Mouse (Mus musculus) liver, adult 2 months (tissue): Measurements from ENCODE around the gene Gper1. TPM values are rescaled to one million over a fixed set of nuclear protein-coding genes. Genes with fewer than 3 reads are reported as not detected.

Source experiments
- DNase-seq: peaks from one replicate; pipeline ENCODE4 v3.0.0-alpha.2; 2011; ENCODE audit warnings: low read depth, low spot score; ENCODE audit errors: extremely low read depth
- H3K27ac ChIP-seq: fragments of 200-500 bp; replicated peaks from 2 replicates; pipeline ENCODE4 v1.5.1; 2012; ENCODE audit warnings: low read depth, mild to moderate bottlenecking, control low read depth, inconsistent platforms, low read length; ENCODE audit not compliant: insufficient read depth
- H3K27me3 ChIP-seq: fragments of 200-500 bp; 2 replicates; pipeline ENCODE4 v1.6.1; 2012; ENCODE audit warnings: mild to moderate bottlenecking, moderate library complexity, low read length, inconsistent platforms; ENCODE audit not compliant: control insufficient read depth, insufficient read depth
- H3K36me3 ChIP-seq: fragments of 200-500 bp; 2 replicates; pipeline ENCODE4 v1.6.1; 2012; ENCODE audit warnings: low read length, inconsistent platforms; ENCODE audit not compliant: control insufficient read depth, insufficient read depth
- H3K4me1 ChIP-seq: fragments of 200-500 bp; 2 replicates; pipeline ENCODE4 v1.6.1; 2011; ENCODE audit warnings: low read length; ENCODE audit not compliant: control insufficient read depth, insufficient read depth
- H3K4me3 ChIP-seq: fragments of 200-500 bp; 2 replicates; pipeline ENCODE4 v1.5.1; 2011; ENCODE audit warnings: low read depth, mild to moderate bottlenecking, control low read depth, low read length, moderate library complexity; ENCODE audit not compliant: insufficient read depth
- H3K79me2 ChIP-seq: fragments of 200-500 bp; 2 replicates; pipeline ENCODE4 v1.6.1; 2012; ENCODE audit warnings: inconsistent platforms, mild to moderate bottlenecking, low read length, moderate library complexity; ENCODE audit not compliant: control insufficient read depth, insufficient read depth
- H3K9ac ChIP-seq: fragments of 200-500 bp; 2 replicates; pipeline ENCODE4 v1.6.1; 2012; ENCODE audit warnings: low read depth, mild to moderate bottlenecking, control low read depth, inconsistent platforms, low read length
- CTCF ChIP-seq: fragments of 200-500 bp; IDR thresholded peaks from 2 replicates; pipeline ENCODE4 v1.5.1; 2011; ENCODE audit warnings: low read depth, low read length, control low read depth
- POLR2A ChIP-seq: fragments of 200-500 bp; IDR thresholded peaks from 2 replicates; pipeline ENCODE4 v1.6.1; 2011; ENCODE audit warnings: low read length, control low read depth; ENCODE audit not compliant: insufficient read depth; ENCODE audit errors: extremely low read depth
- WGBS: fragments of 180-500 bp; shearing (Covaris S2); methylation state at CpG from one replicate; pipeline ENCODE4 v1.1.7; 2018; 5-methylcytosine and 5-hydroxymethylcytosine counted together
- polyA plus RNA-seq: library from polyadenylated mRNA; depleted of rRNA; stranded (reverse); fragments of >200 nt; gene quantifications from 2 replicates; pipeline ENCODE4 v1.2.3, GENCODE M21; 2012
- total RNA-seq: library from RNA; depleted of rRNA; stranded (reverse); fragments of >200 nt; gene quantifications from 2 replicates; pipeline ENCODE4 v1.2.3, GENCODE M21; 2014

Gper1 gene
- total and polyA plus RNA-seq, 2 experiments: 0.02 TPM; not detected in 1

DNA sequence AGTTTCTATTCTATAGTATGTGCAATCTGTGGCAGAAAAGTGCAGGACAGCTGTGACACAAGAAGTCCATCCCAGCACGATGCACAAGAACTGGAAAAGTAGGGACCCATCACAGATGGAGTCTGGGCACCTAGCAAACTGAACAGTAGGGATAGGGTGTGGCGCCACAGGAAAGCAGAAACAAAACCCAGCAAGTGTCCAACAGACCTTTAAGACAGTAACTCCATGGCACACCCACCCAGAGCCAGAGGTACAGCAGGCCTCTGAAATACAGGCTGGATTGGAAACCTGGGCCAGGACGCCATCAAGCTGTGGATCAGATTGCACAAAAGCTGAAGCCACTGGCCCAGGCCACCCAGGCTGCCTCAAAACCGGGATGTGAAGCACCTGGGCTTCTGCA lies 20.0 kb downstream of the Gper1 start:
- Histone ChIP-seq H3K4me1 (no peaks in the 10 kb centered on the region), H3K4me3 (no peak overlapping the region), H3K27me3 (no peaks in the 10 kb centered on the region), H3K27ac (no peak overlapping the region), H3K36me3 (no peaks in the 10 kb centered on the region), H3K9ac (no peak overlapping the region), H3K79me2 (no peaks in the 10 kb centered on the region)
- DNase-seq: no peak
- TF ChIP-seq CTCF (no peak), POLR2A (no peak)
- 81% methylated on average over 4 of the region's 4 CpGs for WGBS

DNA sequence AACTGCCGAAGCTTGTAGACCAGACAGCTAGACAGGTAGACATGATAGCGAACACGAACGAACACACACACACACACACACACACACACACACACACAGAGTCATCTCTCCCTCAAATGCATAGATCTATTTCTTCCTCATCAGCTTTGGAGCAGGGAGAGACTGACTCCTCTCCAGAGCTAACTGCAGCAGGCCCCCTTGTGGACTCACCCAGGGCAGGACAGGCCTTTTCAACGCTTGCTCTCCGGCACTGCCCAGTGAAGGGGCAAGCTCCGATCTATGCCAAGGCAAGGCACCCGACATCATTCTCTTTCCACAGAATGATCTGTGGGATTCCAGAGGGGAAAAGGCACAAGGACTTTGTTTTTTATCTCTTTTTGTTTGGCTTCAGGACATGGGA lies 22.3 kb downstream of the Gper1 start:
- Histone ChIP-seq H3K36me3 (no peaks in the 10 kb centered on the region), H3K9ac (no peak overlapping the region), H3K27me3 (no peaks in the 10 kb centered on the region), H3K79me2 (no peaks in the 10 kb centered on the region), H3K4me3 (no peak overlapping the region), H3K4me1 (no peaks in the 10 kb centered on the region), H3K27ac (no peak overlapping the region)
- no peak for TF ChIP-seq CTCF
- no peak for TF ChIP-seq POLR2A
- DNase-seq: no peak
- WGBS: 92% methylated on average over 8 of the region's 8 CpGs

DNA sequence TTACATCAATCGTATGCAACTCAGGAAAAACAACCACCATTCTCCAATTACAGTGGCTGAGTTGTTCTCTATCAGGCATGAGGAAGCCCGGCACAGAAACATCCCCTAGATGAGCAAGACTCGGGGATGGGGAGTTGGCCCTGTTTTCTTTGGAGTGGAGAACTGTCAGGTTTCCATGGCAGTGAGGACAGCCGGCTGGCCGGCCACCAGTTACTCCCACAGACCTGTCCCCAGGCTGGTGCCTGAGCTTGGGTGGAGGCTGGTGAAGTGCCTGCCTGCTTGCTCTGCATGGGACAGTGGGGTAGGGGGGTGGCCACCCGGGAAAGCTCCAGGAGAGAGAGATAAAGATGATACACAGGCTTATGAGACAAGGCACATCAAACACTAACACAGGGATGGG lies 25.1 kb downstream of the Gper1 start:
- no peaks in the 10 kb centered on the region for H3K27me3 ChIP-seq

DNA sequence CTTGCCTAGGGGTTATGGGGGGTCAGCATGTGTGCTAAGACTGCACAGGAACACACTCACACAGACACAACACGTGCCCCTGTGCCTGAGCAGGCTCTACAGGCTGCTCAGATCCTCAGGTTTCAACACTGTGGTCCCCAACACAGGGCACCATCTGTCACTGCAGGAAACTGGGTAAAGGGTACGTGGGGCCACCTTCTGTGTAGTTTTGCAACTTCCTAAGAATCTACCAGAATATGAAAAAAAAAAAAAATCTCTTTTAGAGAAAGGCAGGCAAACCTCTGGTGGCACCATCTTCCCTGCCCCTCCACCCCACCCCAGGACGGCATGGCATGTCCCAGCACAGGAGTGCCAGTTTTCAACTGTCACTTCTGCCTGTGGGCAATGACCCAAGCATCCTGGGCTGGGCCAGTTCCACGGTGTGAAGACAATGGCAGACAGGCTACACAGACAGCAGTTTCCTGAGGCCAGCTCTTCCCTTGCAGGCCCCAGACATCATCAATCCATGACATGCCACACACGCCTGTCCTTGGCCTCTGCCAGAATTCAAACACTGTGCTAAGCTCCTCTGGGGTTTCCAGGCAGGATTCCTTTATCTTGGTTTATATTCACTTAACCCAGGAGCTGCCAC lies 26.3 kb downstream of the Gper1 start:
- Histone ChIP-seq H3K36me3 (no peaks in the 10 kb centered on the region), H3K9ac (no peak overlapping the region), H3K27me3 (no peaks in the 10 kb centered on the region), H3K79me2 (no peaks in the 10 kb centered on the region), H3K4me1 (no peaks in the 10 kb centered on the region), H3K27ac (no peak overlapping the region), H3K4me3 (no peak overlapping the region)
- 73% methylated on average over 5 of the region's 5 CpGs for WGBS
- no peak for TF ChIP-seq POLR2A
- TF ChIP-seq CTCF: no peak
- no peak for DNase-seq

More for the DNA sequence above, 25.1 kb downstream of the Gper1 start:
- no peaks in the 10 kb centered on the region for H3K36me3 ChIP-seq
- no peaks in the 10 kb centered on the region for H3K79me2 ChIP-seq
- H3K9ac ChIP-seq: no peak overlapping the region
- no peak for DNase-seq
- TF ChIP-seq POLR2A (no peak), CTCF (no peak)
- H3K4me1 ChIP-seq: no peaks in the 10 kb centered on the region
- H3K27ac ChIP-seq: no peak overlapping the region
- WGBS: 85% methylated on average over 6 of the region's 6 CpGs
- no peak overlapping the region for H3K4me3 ChIP-seq

DNA sequence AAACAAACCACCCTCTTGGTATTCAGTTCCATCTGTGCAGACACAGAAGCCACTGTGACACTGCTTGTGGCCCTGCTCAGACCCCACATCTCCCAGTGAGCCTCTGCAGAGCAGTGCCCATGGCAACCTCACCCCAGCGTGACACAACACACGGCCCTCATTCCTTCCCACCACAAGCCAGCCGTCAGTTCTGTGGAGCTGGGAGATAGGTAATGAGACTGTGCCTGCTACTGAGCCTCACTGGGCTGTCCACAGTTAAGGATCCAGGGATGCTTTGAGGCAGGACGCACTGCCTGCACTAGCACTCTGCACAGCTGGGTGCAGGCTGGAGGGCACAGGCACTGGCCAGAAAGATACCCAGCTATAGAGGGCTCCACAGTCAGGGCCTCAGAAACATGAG lies 27.0 kb downstream of the Gper1 start:
- no peak for DNase-seq
- Histone ChIP-seq H3K4me3 (no peak overlapping the region), H3K4me1 (no peaks in the 10 kb centered on the region), H3K27me3 (no peaks in the 10 kb centered on the region), H3K27ac (no peak overlapping the region), H3K79me2 (no peaks in the 10 kb centered on the region), H3K36me3 (no peaks in the 10 kb centered on the region), H3K9ac (no peak overlapping the region)
- TF ChIP-seq POLR2A: no peak
- no peak for TF ChIP-seq CTCF
- WGBS: 81% methylated on average over 4 of the region's 4 CpGs

DNA sequence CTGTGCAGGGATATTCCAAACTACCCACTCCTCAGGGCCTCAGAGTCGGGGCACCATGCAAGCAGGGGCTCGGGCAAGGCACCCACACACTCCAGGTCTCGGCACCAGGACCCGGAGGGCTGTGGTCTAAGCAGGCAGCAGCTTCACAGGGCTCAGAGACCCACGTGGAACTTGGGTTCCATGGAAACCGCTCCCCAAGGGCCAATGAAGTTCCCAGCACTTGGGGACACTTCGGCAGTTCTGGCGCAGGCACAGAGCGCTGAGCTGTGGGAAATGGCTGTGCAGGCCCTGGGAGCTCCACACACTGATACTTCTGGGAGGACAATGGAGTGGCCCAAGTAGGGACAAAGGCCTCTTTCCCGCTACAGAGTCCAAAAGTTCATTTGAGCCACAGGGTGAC lies 30.1 kb downstream of the Gper1 start:
- Histone ChIP-seq H3K27ac (no peak overlapping the region), H3K27me3 (no peaks in the 10 kb centered on the region), H3K4me3 (no peak overlapping the region), H3K36me3 (no peaks in the 10 kb centered on the region), H3K79me2 (no peaks in the 10 kb centered on the region), H3K9ac (no peak overlapping the region), H3K4me1 (no peaks in the 10 kb centered on the region)
- TF ChIP-seq CTCF (no peak), POLR2A (no peak)
- 92% methylated on average over 10 of the region's 10 CpGs for WGBS
- DNase-seq: no peak
